Mouse (Mus musculus) erythroblast, embryonic 14.5 days (primary cell): Measurements from ENCODE around the gene Tgfb3. TPM values are rescaled to one million over a fixed set of nuclear protein-coding genes. Genes with fewer than 3 reads are reported as not detected.

Source experiments
- H3K27me3 ChIP-seq: 2 replicates; pipeline ENCODE4 v1.6.1; 2012; ENCODE audit warnings: inconsistent platforms; ENCODE audit not compliant: control insufficient read depth
- H3K36me3 ChIP-seq: 2 replicates; pipeline ENCODE4 v1.6.1; 2012; ENCODE audit warnings: mild to moderate bottlenecking, inconsistent platforms; ENCODE audit not compliant: control insufficient read depth
- H3K4me1 ChIP-seq: 2 replicates; pipeline ENCODE4 v1.6.1; 2012; ENCODE audit warnings: inconsistent platforms; ENCODE audit not compliant: control insufficient read depth
- H3K4me3 ChIP-seq: replicated peaks from 2 replicates; pipeline ENCODE3; 2012; ENCODE audit warnings: moderate library complexity, mild to moderate bottlenecking, inconsistent platforms
- H3K9me3 ChIP-seq: 2 replicates; pipeline ENCODE4 v1.6.1; 2012; ENCODE audit warnings: low read length, inconsistent platforms, mixed read lengths; ENCODE audit not compliant: control insufficient read depth
- GATA1 ChIP-seq: IDR thresholded peaks from 2 replicates; pipeline ENCODE4 v1.6.1; 2012; ENCODE audit warnings: low read length, inconsistent platforms, mixed read lengths
- TAL1 ChIP-seq: IDR thresholded peaks from 3 replicates; pipeline ENCODE4 v1.6.1; 2012; ENCODE audit warnings: low read length, inconsistent platforms, mixed read lengths
- polyA plus RNA-seq: library from polyadenylated mRNA; stranded (reverse); fragments of >175 nt; gene quantifications from 2 replicates; pipeline ENCODE4 v1.2.3, GENCODE M21; 2012

Tgfb3 gene
- polyA plus RNA-seq, 1 experiment: not detected

GRCm38 (mm10) chr12:86025480-86025879 lies 53.4 kb downstream of the Tgfb3 start:
- H3K36me3 ChIP-seq: peaks cover 14% of the 10 kb centered on the region
- no peaks in the 10 kb centered on the region for H3K27me3 ChIP-seq
- H3K4me3 ChIP-seq: no peak overlapping the region
- no peaks in the 10 kb centered on the region for H3K9me3 ChIP-seq
- peaks cover 10% of the 10 kb centered on the region for H3K4me1 ChIP-seq
- TF ChIP-seq TAL1: no peak
- TF ChIP-seq GATA1: no peak

GRCm38 (mm10) chr12:86024426-86024825 lies 54.4 kb downstream of the Tgfb3 start:
- TF ChIP-seq GATA1: no peak
- TF ChIP-seq TAL1: no peak
- H3K9me3 ChIP-seq: no peaks in the 10 kb centered on the region
- H3K27me3 ChIP-seq: no peaks in the 10 kb centered on the region
- peaks cover 18% of the 10 kb centered on the region for H3K36me3 ChIP-seq
- H3K4me1 ChIP-seq: peaks cover 5% of the 10 kb centered on the region; the same call in 1 of the 2 replicates
- no peak overlapping the region for H3K4me3 ChIP-seq

GRCm38 (mm10) chr12:86023081-86023871 lies 55.6 kb downstream of the Tgfb3 start:
- H3K27me3 ChIP-seq: no peaks in the 10 kb centered on the region
- TF ChIP-seq TAL1 (no peak), GATA1 (no peak)
- H3K4me1 ChIP-seq: peaks cover 5% of the 10 kb centered on the region; the same call in 1 of the 2 replicates
- no peaks in the 10 kb centered on the region for H3K9me3 ChIP-seq
- H3K36me3 ChIP-seq: peaks cover 18% of the 10 kb centered on the region
- no peak overlapping the region for H3K4me3 ChIP-seq

GRCm38 (mm10) chr12:86022282-86022984 lies 56.4 kb downstream of the Tgfb3 start:
- peaks cover 5% of the 10 kb centered on the region; the same call in 1 of the 2 replicates for H3K4me1 ChIP-seq
- no peak for TF ChIP-seq TAL1
- TF ChIP-seq GATA1: no peak
- no peaks in the 10 kb centered on the region for H3K27me3 ChIP-seq
- peaks cover 18% of the 10 kb centered on the region for H3K36me3 ChIP-seq
- H3K4me3 ChIP-seq: no peak overlapping the region
- no peaks in the 10 kb centered on the region for H3K9me3 ChIP-seq

- no peaks in the 10 kb centered on the region for H3K27me3 ChIP-seq
- no peaks in the 10 kb centered on the region for H3K9me3 ChIP-seq
- H3K4me1 ChIP-seq: peaks cover 5% of the 10 kb centered on the region; the same call in 1 of the 2 replicates
- TF ChIP-seq GATA1 (no peak), TAL1 (no peak)
- no peak overlapping the region for H3K4me3 ChIP-seq
- H3K36me3 ChIP-seq: peaks cover 14% of the 10 kb centered on the region
These were observed 57.3 kb downstream of the Tgfb3 start for GRCm38 (mm10) chr12:86021583-86021982.

- Histone ChIP-seq H3K4me1 (no peaks in the 10 kb centered on the region), H3K36me3 (peaks cover 17% of the 10 kb centered on the region), H3K27me3 (no peaks in the 10 kb centered on the region), H3K9me3 (no peaks in the 10 kb centered on the region), H3K4me3 (no peak overlapping the region)
- TF ChIP-seq GATA1 (no peak), TAL1 (no peak)
These were observed 61.5 kb downstream of the Tgfb3 start for GRCm38 (mm10) chr12:86017360-86017759.

GRCm38 (mm10) chr12:86015114-86015513 lies 63.7 kb downstream of the Tgfb3 start:
- Histone ChIP-seq H3K9me3 (no peaks in the 10 kb centered on the region), H3K27me3 (no peaks in the 10 kb centered on the region), H3K36me3 (peaks cover 10% of the 10 kb centered on the region), H3K4me1 (no peaks in the 10 kb centered on the region), H3K4me3 (no peak overlapping the region)
- TF ChIP-seq TAL1 (no peak), GATA1 (no peak)

GRCm38 (mm10) chr12:86014621-86015020 lies 64.2 kb downstream of the Tgfb3 start:
- Histone ChIP-seq H3K4me1 (no peaks in the 10 kb centered on the region), H3K4me3 (no peak overlapping the region), H3K36me3 (peaks cover 10% of the 10 kb centered on the region), H3K9me3 (no peaks in the 10 kb centered on the region), H3K27me3 (no peaks in the 10 kb centered on the region)
- TF ChIP-seq GATA1 (no peak), TAL1 (no peak)

- no peak for TF ChIP-seq TAL1
- TF ChIP-seq GATA1: no peak
- Histone ChIP-seq H3K27me3 (no peaks in the 10 kb centered on the region), H3K9me3 (no peaks in the 10 kb centered on the region), H3K4me3 (no peak overlapping the region), H3K36me3 (peaks cover 10% of the 10 kb centered on the region), H3K4me1 (no peaks in the 10 kb centered on the region)
These were observed 64.7 kb downstream of the Tgfb3 start for GRCm38 (mm10) chr12:86014174-86014573.
